Mouse (Mus musculus) cerebellum, adult 11-12 months (tissue): ENCODE results near the gene Syt10.
A peak's percentile ranks its signal among the peaks of the same experiment; 100 is the strongest.
"Not testable (repeated sequence)": the region's sequence is repeated elsewhere in the genome, so short reads cannot be mapped to it uniquely, and the experiment has no call there.

Source experiments
- DNase-seq: peaks from one replicate; pipeline ENCODE4 v3.0.0; 2022

Gene Syt10

GRCm38 (mm10) chr15:89841364-89842017, at the start of gene Syt10:
TSS of gene Syt10 (minus strand) at chr15:89841860.
- DNase-seq: peak; percentile 10

- no peak for DNase-seq
These were observed 42.1 kb upstream of the Syt10 start for GRCm38 (mm10) chr15:89883799-89884198.

GRCm38 (mm10) chr15:89878981-89879380, 37.3 kb upstream of the Syt10 start:
- no peak for DNase-seq

GRCm38 (mm10) chr15:89816098-89816497, 25.6 kb downstream of the Syt10 start:
- no peak for DNase-seq

GRCm38 (mm10) chr15:89804478-89804877, 37.2 kb downstream of the Syt10 start:
- DNase-seq: no peak

GRCm38 (mm10) chr15:89779928-89780327, 61.7 kb downstream of the Syt10 start:
- DNase-seq: no peak

- not testable (repeated sequence) for DNase-seq
These were observed 75.6 kb downstream of the Syt10 start for GRCm38 (mm10) chr15:89766016-89766415.

GRCm38 (mm10) chr15:89733611-89734010, 108.0 kb downstream of the Syt10 start:
- no peak for DNase-seq
